24 mouse cellular contexts compared by ENCODE assay signal in genomic region chr11:16505999-16506398, GRCm38 (mm10). TPM values are rescaled to one million over a fixed set of nuclear protein-coding genes. Genes with fewer than 3 reads are reported as not detected.
DNase-seq lines count a peak whose midpoint lies in the region; ATAC-seq and TF ChIP-seq lines count a peak whose summit lies in the region.
"Had no signal": no experiment of that assay in that cellular context is flagged by ENCODE, and none has a peak within 500 bp of the region (broad histone marks: within the 10 kb centered on the region; RNA-seq: fewer than 3 reads in every experiment).

No protein-coding gene starts in this region.

- no peaks in the 10 kb centered on the region for H3K9me3 ChIP-seq in CH12.LX (replicated peaks; ENCODE audit: low read length)
- H3K9me3 ChIP-seq in liver, embryonic 11.5 days (ENCODE audit: control insufficient read depth, low read length), result no peaks in the 10 kb centered on the region
- no peaks in the 10 kb centered on the region for H3K9me3 ChIP-seq in liver, postnatal 0 days (ENCODE audit: low read length)
- H3K9me3 ChIP-seq in hindbrain, embryonic 13.5 days, result no peaks in the 10 kb centered on the region
- H3K9me3 ChIP-seq in intestine, postnatal 0 days (ENCODE audit: control insufficient read depth), result no peaks in the 10 kb centered on the region
- H3K9me3 ChIP-seq: embryonic facial prominence, embryonic 12.5 days; forebrain, embryonic 15.5 days; heart, embryonic 15.5 days; hindbrain, embryonic 15.5 days; midbrain, embryonic 12.5 days; neural tube, embryonic 12.5 days had no signal

- no peak for TF ChIP-seq CTCF in CH12.LX (conservative IDR thresholded peaks at IDR 0.05 in 1 of 2, IDR thresholded peaks at IDR 0.05 in 1 of 2; ENCODE audit: low read depth in 2 of 2, low read length in 2 of 2)
- TF ChIP-seq CTCF in liver, postnatal 0 days (IDR thresholded peaks at IDR 0.05; ENCODE audit: low read depth), result no peak
- no peak for TF ChIP-seq CTCF in intestine, postnatal 0 days (IDR thresholded peaks at IDR 0.05; ENCODE audit: low read depth)

- H3K36me3 ChIP-seq in CH12.LX (replicated peaks in 1 of 2; ENCODE audit: control insufficient read depth in 1 of 2, insufficient read depth in 1 of 2, low read length in 1 of 2), result peaks cover 32 to 55% of the 10 kb centered on the region in 2 experiments
- H3K36me3 ChIP-seq in liver, embryonic 11.5 days (ENCODE audit: control insufficient read depth, insufficient read depth, low read length), result peaks cover 17% of the 10 kb centered on the region
- H3K36me3 ChIP-seq in liver, postnatal 0 days (replicated peaks; ENCODE audit: insufficient read depth, low read length), result peaks cover 36% of the 10 kb centered on the region
- peaks cover 30% of the 10 kb centered on the region for H3K36me3 ChIP-seq in hindbrain, embryonic 13.5 days
- H3K36me3 ChIP-seq in intestine, postnatal 0 days (ENCODE audit: control insufficient read depth, insufficient read depth), result peaks cover 20% of the 10 kb centered on the region

- no peak for DNase-seq in CH12.LX (ENCODE audit: extremely low read depth)
- peak; percentile 35 for DNase-seq in c-Kit-positive CD71-positive TER-119-positive erythroid progenitor cells, embryonic 14.5 days (ENCODE audit: low spot score)
- DNase-seq in liver, embryonic 11.5 days (ENCODE audit: low spot score), result no peak
- no peak for DNase-seq in liver, postnatal 0 days
- DNase-seq in ovary, postnatal 14 days (ENCODE audit: low spot score), result no peak
- DNase-seq: adrenal gland, adult 8-10 months; B cell, adult 2 months; cerebellum, adult 2 months; cerebellum, postnatal 25 days; gastrocnemius, postnatal 10 days; heart, postnatal 4 days; kidney, adult 9 months; kidney, postnatal 25 days; thymus, postnatal 25 days had no signal

- dilution Hi-C loops in CH12.LX (cut with MboI; ENCODE audit: extremely low pct_ligation_motif_present, extremely low pct_unique_long_range_greater_than_20kb, low sequenced_read_pairs), result no loop called here

- peaks cover 3 to 46% of the 10 kb centered on the region in 2 experiments; a peak in 3 of 4 replicates for H3K4me1 ChIP-seq in CH12.LX (ENCODE audit: control insufficient read depth in 1 of 2, insufficient read depth in 2 of 2)
- peaks cover 9% of the 10 kb centered on the region for H3K4me1 ChIP-seq in liver, embryonic 11.5 days (replicated peaks; ENCODE audit: control insufficient read depth, insufficient read depth, low read length)
- H3K4me1 ChIP-seq in liver, postnatal 0 days (ENCODE audit: insufficient read depth), result peaks cover 10% of the 10 kb centered on the region; the same call in 1 of the 2 replicates
- H3K4me1 ChIP-seq in hindbrain, embryonic 13.5 days (replicated peaks), result peaks cover 8% of the 10 kb centered on the region
- H3K4me1 ChIP-seq in intestine, postnatal 0 days (replicated peaks; ENCODE audit: control insufficient read depth, insufficient read depth, low read length), result no peaks in the 10 kb centered on the region

- H3K27ac ChIP-seq in CH12.LX (ENCODE audit: insufficient read depth, low read depth), result no peak overlapping the region
- H3K27ac ChIP-seq in liver, embryonic 11.5 days (ENCODE audit: low read depth, low read length), result no peak overlapping the region
- peak overlapping the region; percentile 87; the same call in 1 of the 2 replicates for H3K27ac ChIP-seq in liver, postnatal 0 days (ENCODE audit: low read depth)
- H3K27ac ChIP-seq in hindbrain, embryonic 13.5 days, result no peak overlapping the region
- H3K27ac ChIP-seq in intestine, postnatal 0 days (ENCODE audit: low read depth, low read length), result no peak overlapping the region
- H3K27ac ChIP-seq: embryonic facial prominence, embryonic 12.5 days; forebrain, embryonic 15.5 days; heart, embryonic 15.5 days; hindbrain, embryonic 15.5 days; macrophage; midbrain, embryonic 12.5 days; neural tube, embryonic 12.5 days had no signal

- TF ChIP-seq POLR2A in CH12.LX (IDR thresholded peaks at IDR 0.05; ENCODE audit: low read depth, low read length), result no peak

- peak; percentile 16; the same call in 1 of the 2 replicates for ATAC-seq in liver, embryonic 11.5 days (replicated peaks; ENCODE audit: low FRiP score)
- ATAC-seq in liver, postnatal 0 days, result no peak
- ATAC-seq in hindbrain, embryonic 13.5 days (ENCODE audit: low FRiP score), result no peak
- ATAC-seq in intestine, postnatal 0 days, result no peak
- ATAC-seq: activated CD4-positive, CD25-positive, alpha-beta regulatory T cell, adult 4 months; forebrain, embryonic 15.5 days had no signal

- in situ Hi-C loops in CH12.LX (cut with MboI; ENCODE audit: low pct_ligation_motif_present, low pct_unique_long_range_greater_than_20kb, low sequenced_read_pairs), result no loop called here

- 0 out of 2 replicates have a peak overlapping the region, but pooled peaks have one; percentile 98 for H3K9ac ChIP-seq in CH12.LX (ENCODE audit: insufficient read depth, low read depth)
- H3K9ac ChIP-seq in liver, embryonic 11.5 days (ENCODE audit: low read depth, low read length), result no peak overlapping the region
- H3K9ac ChIP-seq in liver, postnatal 0 days (replicated peaks), result peak overlapping the region; percentile 9; the same call in 1 of the 2 replicates
- H3K9ac ChIP-seq in hindbrain, embryonic 13.5 days, result no peak overlapping the region
- no peak overlapping the region for H3K9ac ChIP-seq in intestine, postnatal 0 days (ENCODE audit: low read depth, low read length)
- H3K9ac ChIP-seq: embryonic facial prominence, embryonic 12.5 days; forebrain, embryonic 15.5 days; heart, embryonic 15.5 days; hindbrain, embryonic 15.5 days; midbrain, embryonic 12.5 days; neural tube, embryonic 12.5 days had no signal

- no peak for TF ChIP-seq EP300 in CH12.LX (IDR thresholded peaks at IDR 0.05; ENCODE audit: low read length)
- TF ChIP-seq EP300 in liver, postnatal 0 days (IDR thresholded peaks at IDR 0.05; ENCODE audit: low read depth), result peak; percentile 89

- H3K79me2 ChIP-seq in CH12.LX (replicated peaks; ENCODE audit: control insufficient read depth, extremely low read depth, insufficient read depth, poor library complexity, severe bottlenecking), result peaks cover 37% of the 10 kb centered on the region

- whole genome bisulfite sequencing in liver, embryonic 11.5 days, result 77% methylated on average over 6 of the region's 6 CpGs
- WGBS in liver, postnatal 0 days (ENCODE audit: insufficient replicate concordance), result 78% methylated on average over 6 of the region's 6 CpGs
- WGBS in hindbrain, embryonic 13.5 days, result 97% methylated on average over 6 of the region's 6 CpGs
- WGBS in intestine, postnatal 0 days, result 97% methylated on average over 6 of the region's 6 CpGs

- no peaks in the 10 kb centered on the region for H3K27me3 ChIP-seq in CH12.LX (replicated peaks)
- no peaks in the 10 kb centered on the region for H3K27me3 ChIP-seq in liver, embryonic 11.5 days (replicated peaks; ENCODE audit: control insufficient read depth, insufficient read depth, low read length)
- H3K27me3 ChIP-seq in liver, postnatal 0 days (ENCODE audit: insufficient read depth, low read length), result no peaks in the 10 kb centered on the region
- H3K27me3 ChIP-seq in hindbrain, embryonic 13.5 days, result no peaks in the 10 kb centered on the region
- no peaks in the 10 kb centered on the region for H3K27me3 ChIP-seq in intestine, postnatal 0 days (replicated peaks; ENCODE audit: control insufficient read depth, insufficient read depth, low read length)
- H3K27me3 ChIP-seq: embryonic facial prominence, embryonic 12.5 days; forebrain, embryonic 15.5 days; heart, embryonic 15.5 days; hindbrain, embryonic 15.5 days; midbrain, embryonic 12.5 days; neural tube, embryonic 12.5 days had no signal

- H3K4me2 ChIP-seq in CH12.LX (ENCODE audit: insufficient read depth, low read depth, poor library complexity, severe bottlenecking), result peak overlapping the region; percentile 47
- peak overlapping the region; percentile 77 for H3K4me2 ChIP-seq in liver, embryonic 11.5 days
- H3K4me2 ChIP-seq in liver, postnatal 0 days (ENCODE audit: low read depth, low read length), result peak overlapping the region; percentile 77
- H3K4me2 ChIP-seq in hindbrain, embryonic 13.5 days, result no peak overlapping the region
- no peak overlapping the region for H3K4me2 ChIP-seq in intestine, postnatal 0 days (replicated peaks; ENCODE audit: low read depth)

- no peak overlapping the region for H3K4me3 ChIP-seq in CH12.LX (replicated peaks in 1 of 3; ENCODE audit: low read depth in 2 of 3, low read length in 2 of 3, poor library complexity in 1 of 3)
- H3K4me3 ChIP-seq in liver, embryonic 11.5 days (ENCODE audit: low read depth, low read length), result peak overlapping the region; percentile 90; the same call in 1 of the 2 replicates
- peak overlapping the region; percentile 88 for H3K4me3 ChIP-seq in liver, postnatal 0 days (ENCODE audit: low read depth, low read length)
- no peak overlapping the region for H3K4me3 ChIP-seq in hindbrain, embryonic 13.5 days
- no peak overlapping the region for H3K4me3 ChIP-seq in intestine, postnatal 0 days (ENCODE audit: low read depth, low read length)
- H3K4me3 ChIP-seq: forebrain, embryonic 15.5 days; hindbrain, embryonic 15.5 days; midbrain, embryonic 12.5 days; neural tube, embryonic 12.5 days had no signal

- no peak for TF ChIP-seq RAD21 in CH12.LX (IDR thresholded peaks at IDR 0.05; ENCODE audit: low read depth, low read length)

TF ChIP-seq in CH12.LX, 34 proteins besides CTCF, POLR2A, EP300 and RAD21:
- TF ChIP-seq POLR2AphosphoS2 (IDR thresholded peaks at IDR 0.05; ENCODE audit: low read depth, low read length) (0 out of 2 replicates have a peak, but pooled peaks have one; percentile 49), IRF4 (IDR thresholded peaks at IDR 0.05; ENCODE audit: low read depth, low read length) (no peak)

RNA-seq across cellular contexts. Expression of gene Sec61g, which starts 2.3 kb away (rescaled TPM):
- total RNA-seq in CH12.LX (2012; rRNA removed) (64.5 and 84.1 TPM in 2 replicates), CH12.LX (2014; rRNA removed) (133 and 139 TPM in 2 replicates)
- polyA plus RNA-seq in CH12.LX (2012; ENCODE audit: insufficient read length, low read depth), result 21.7 and 45.6 TPM in 2 replicates
- polyA plus RNA-seq in liver, embryonic 11.5 days (2014; fragmentation: Nextera tagmentation; extraction: Ambion mirVana), result 41.1 and 43.8 TPM in 2 replicates
- 24.1 and 26.7 TPM in 2 replicates for polyA plus RNA-seq in liver, postnatal 0 days (2015; fragmentation: Nextera tagmentation; extraction: Ambion mirVana)
- polyA plus RNA-seq in hindbrain, embryonic 13.5 days (2015; fragmentation: Nextera tagmentation; extraction: Ambion mirVana), result 34.3 and 41.4 TPM in 2 replicates
- polyA plus RNA-seq in intestine, postnatal 0 days (2015; fragmentation: Nextera tagmentation; extraction: Ambion mirVana), result 32.7 and 34.8 TPM in 2 replicates

Comparison
In these comparisons a context has a peak if more than half of its experiments do, and no peak if none do; other contexts are left out.
1. H3K9ac ChIP-seq: peak in CH12.LX (single experiment) and liver, postnatal 0 days (single experiment); none in liver, embryonic 11.5 days (single experiment), hindbrain, embryonic 13.5 days (single experiment) and intestine, postnatal 0 days (single experiment).
2. H3K4me2 ChIP-seq: peak in CH12.LX (single experiment), liver, embryonic 11.5 days (single experiment) and liver, postnatal 0 days (single experiment); none in hindbrain, embryonic 13.5 days (single experiment) and intestine, postnatal 0 days (single experiment).
3. H3K4me3 ChIP-seq: peak in liver, embryonic 11.5 days (single experiment) and liver, postnatal 0 days (single experiment); none in CH12.LX (0 of 3), hindbrain, embryonic 13.5 days (single experiment) and intestine, postnatal 0 days (single experiment).